Mouse (Mus musculus) stomach, embryonic 16.5 days (tissue): ENCODE measurements around the gene Dusp22. TPM values are rescaled to one million over a fixed set of nuclear protein-coding genes. Genes with fewer than 3 reads are reported as not detected.

Source experiments
- ATAC-seq: fragments of 200-750 bp; cut with Nextera tagmentation; 2 replicates; pipeline ENCODE4 v1.8.0; 2017; ENCODE audit warnings: moderate number of reproducible peaks, moderate TSS enrichment; ENCODE audit not compliant: insufficient read depth, low FRiP score
- H3K27ac ChIP-seq: fragments of 300-500 bp; sonication (generic); 2 replicates; pipeline ENCODE4 v1.5.1; 2014; ENCODE audit warnings: low read length
- H3K27me3 ChIP-seq: fragments of 300-500 bp; sonication (generic); 2 replicates; pipeline ENCODE4 v1.6.1; 2014; ENCODE audit warnings: low read length, control low read depth, mixed read lengths; ENCODE audit not compliant: control insufficient read depth, insufficient read depth
- H3K36me3 ChIP-seq: fragments of 300-500 bp; sonication (generic); 2 replicates; pipeline ENCODE4 v1.6.1; 2014; ENCODE audit warnings: low read length; ENCODE audit not compliant: control insufficient read depth, insufficient read depth
- H3K4me1 ChIP-seq: fragments of 300-500 bp; sonication (generic); 2 replicates; pipeline ENCODE4 v1.6.1; 2014; ENCODE audit warnings: low read length, control low read depth, mixed read lengths; ENCODE audit not compliant: control insufficient read depth, insufficient read depth
- H3K4me2 ChIP-seq: fragments of 300-500 bp; sonication (generic); 2 replicates; pipeline ENCODE4 v1.6.1; 2014; ENCODE audit warnings: low read depth, low read length, mixed read lengths
- H3K4me3 ChIP-seq: fragments of 300-500 bp; sonication (generic); replicated peaks from 2 replicates; pipeline ENCODE4 v1.5.1; 2014; ENCODE audit warnings: mild to moderate bottlenecking, low read length
- H3K9ac ChIP-seq: fragments of 300-500 bp; sonication (generic); 2 replicates; pipeline ENCODE4 v1.6.1; 2014; ENCODE audit warnings: low read length
- H3K9me3 ChIP-seq: fragments of 300-500 bp; sonication (generic); replicated peaks from 2 replicates; pipeline ENCODE4 v1.6.1; 2016; ENCODE audit warnings: low read length, control low read depth; ENCODE audit not compliant: control insufficient read depth
- WGBS: fragments of 180-500 bp; shearing (Covaris S2); extraction: QIAGEN DNeasy Blood & Tissue Kit; methylation state at CpG from one replicate; pipeline ENCODE4 v1.1.7; 2014; 5-methylcytosine and 5-hydroxymethylcytosine counted together
- polyA plus RNA-seq: library from polyadenylated mRNA; unstranded; fragments of >200 nt; fragmentation: Nextera tagmentation; extraction: Ambion mirVana; gene quantifications from 2 replicates; pipeline ENCODE4 v1.2.1, GENCODE M21; 2015

Gene Dusp22
- polyA plus RNA-seq, 1 experiment from 2014 or later, result 31.4 TPM

GRCm38 (mm10) chr13:30755577-30755976 lies 95.8 kb downstream of the Dusp22 start:
- H3K4me3 ChIP-seq, result no peak overlapping the region
- no peak overlapping the region for H3K9ac ChIP-seq
- no peak overlapping the region for H3K4me2 ChIP-seq
- no peak overlapping the region for H3K27ac ChIP-seq
- H3K9me3 ChIP-seq, result no peaks in the 10 kb centered on the region
- ATAC-seq, result no peak
- no peaks in the 10 kb centered on the region for H3K4me1 ChIP-seq
- peaks cover 13% of the 10 kb centered on the region for H3K27me3 ChIP-seq
- WGBS, result 69% methylated on average over 3 of the region's 3 CpGs
- H3K36me3 ChIP-seq, result no peaks in the 10 kb centered on the region

DNA sequence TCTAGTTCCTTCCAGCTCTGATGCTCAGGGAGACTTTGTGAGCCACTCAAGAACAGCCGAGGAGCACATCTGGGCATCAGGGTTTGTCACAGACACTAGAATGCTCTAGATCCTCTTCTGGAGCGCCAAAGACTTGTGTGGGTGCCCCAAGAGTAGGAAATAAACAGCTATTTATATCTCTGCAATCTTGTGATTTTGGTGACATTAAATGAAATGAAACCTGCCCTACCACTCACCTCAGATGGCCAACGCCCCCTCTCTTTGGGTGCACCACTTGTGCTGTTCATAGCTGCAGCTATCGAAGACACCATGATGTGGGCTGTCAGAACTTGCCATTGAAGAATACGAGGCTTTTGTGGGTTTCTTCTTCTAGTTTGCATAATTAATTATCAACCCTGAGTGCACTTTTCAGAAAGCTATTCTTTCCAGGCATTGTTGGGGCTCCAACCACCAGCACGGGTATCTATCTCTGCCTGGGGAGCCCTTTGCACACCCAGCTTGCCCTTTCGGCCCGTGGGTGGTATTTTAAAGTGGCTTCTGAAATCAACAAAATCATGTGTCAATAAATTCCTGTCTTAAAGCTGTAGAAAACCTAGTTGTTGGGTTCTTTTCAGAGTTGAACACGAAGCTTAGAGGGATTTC lies 96.3 kb downstream of the Dusp22 start:
- no peak for ATAC-seq
- 70% methylated on average over 9 of the region's 9 CpGs for WGBS
- H3K9ac ChIP-seq, result no peak overlapping the region

DNA sequence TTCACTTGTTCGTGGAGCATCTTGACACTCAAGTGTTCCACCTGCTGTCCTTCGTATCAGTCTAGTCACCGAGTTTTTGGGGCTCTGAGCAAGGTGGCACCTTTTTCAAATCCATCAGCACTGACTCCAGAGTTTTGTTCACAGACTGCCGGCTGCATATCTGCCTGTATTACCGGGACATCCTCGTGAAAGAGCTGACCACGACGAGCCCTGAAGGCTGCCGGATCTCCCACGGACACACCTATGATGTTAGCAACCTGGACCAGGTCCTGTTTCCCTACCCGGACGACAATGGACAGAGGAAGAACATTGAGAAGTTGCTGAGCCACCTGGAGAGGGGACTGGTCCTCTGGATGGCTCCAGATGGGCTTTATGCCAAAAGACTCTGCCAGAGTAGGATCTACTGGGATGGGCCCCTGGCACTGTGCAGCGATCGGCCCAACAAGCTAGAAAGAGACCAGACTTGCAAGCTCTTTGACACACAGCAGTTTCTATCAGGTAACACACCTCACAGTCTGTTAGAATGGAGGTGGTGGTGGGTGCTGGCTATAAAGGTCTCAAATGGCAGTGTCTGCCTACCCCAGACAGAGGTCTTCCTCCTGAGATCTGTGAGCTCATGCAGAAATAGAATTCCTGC lies 97.6 kb downstream of the Dusp22 start:
- no peak for ATAC-seq
- Histone ChIP-seq H3K4me2 (no peak overlapping the region), H3K4me3 (no peak overlapping the region), H3K27me3 (no peaks in the 10 kb centered on the region), H3K9me3 (no peaks in the 10 kb centered on the region), H3K36me3 (no peaks in the 10 kb centered on the region), H3K9ac (no peak overlapping the region), H3K4me1 (no peaks in the 10 kb centered on the region), H3K27ac (no peak overlapping the region)
- 81% methylated on average over 14 of the region's 14 CpGs for WGBS

More for the DNA sequence above, 96.3 kb downstream of the Dusp22 start:
- H3K4me1 ChIP-seq, result no peaks in the 10 kb centered on the region
- no peak overlapping the region for H3K4me3 ChIP-seq
- H3K27ac ChIP-seq, result no peak overlapping the region
- peaks cover 8% of the 10 kb centered on the region for H3K27me3 ChIP-seq
- H3K36me3 ChIP-seq, result no peaks in the 10 kb centered on the region
- H3K9me3 ChIP-seq, result no peaks in the 10 kb centered on the region
- H3K4me2 ChIP-seq, result no peak overlapping the region

DNA sequence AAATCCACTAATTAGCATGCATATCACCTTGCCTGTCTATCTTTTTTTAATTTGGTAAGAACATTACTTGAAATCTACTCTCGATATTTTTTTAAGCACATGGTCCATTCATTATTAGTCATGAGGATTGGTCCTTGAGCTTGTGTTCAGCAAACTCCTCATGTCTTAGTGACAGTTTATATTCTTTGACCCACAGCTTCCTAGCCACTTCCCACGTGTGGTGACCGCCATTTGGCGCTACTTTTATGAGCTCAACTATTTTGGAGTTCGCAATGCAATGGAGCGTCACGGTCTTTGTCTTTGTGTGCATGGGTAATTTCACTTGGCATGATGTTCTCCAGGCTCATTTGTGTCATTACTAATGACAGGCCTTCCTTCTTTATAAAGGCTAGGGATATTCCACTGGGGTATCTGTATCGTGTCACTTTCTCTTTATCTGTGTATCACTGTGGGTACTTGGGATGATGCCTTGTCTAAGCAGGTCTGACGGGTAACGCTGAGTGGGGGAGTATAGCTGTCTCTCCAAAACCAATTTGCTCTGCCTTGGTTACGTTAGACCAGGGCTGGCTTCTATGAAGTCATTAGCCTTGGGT lies 99.1 kb downstream of the Dusp22 start:
- Histone ChIP-seq H3K9me3 (no peaks in the 10 kb centered on the region), H3K4me1 (no peaks in the 10 kb centered on the region), H3K4me3 (no peak overlapping the region), H3K27ac (no peak overlapping the region), H3K4me2 (no peak overlapping the region), H3K9ac (no peak overlapping the region), H3K27me3 (no peaks in the 10 kb centered on the region), H3K36me3 (no peaks in the 10 kb centered on the region)
- ATAC-seq, result no peak
- WGBS, result 71% methylated on average over 11 of the region's 11 CpGs

DNA sequence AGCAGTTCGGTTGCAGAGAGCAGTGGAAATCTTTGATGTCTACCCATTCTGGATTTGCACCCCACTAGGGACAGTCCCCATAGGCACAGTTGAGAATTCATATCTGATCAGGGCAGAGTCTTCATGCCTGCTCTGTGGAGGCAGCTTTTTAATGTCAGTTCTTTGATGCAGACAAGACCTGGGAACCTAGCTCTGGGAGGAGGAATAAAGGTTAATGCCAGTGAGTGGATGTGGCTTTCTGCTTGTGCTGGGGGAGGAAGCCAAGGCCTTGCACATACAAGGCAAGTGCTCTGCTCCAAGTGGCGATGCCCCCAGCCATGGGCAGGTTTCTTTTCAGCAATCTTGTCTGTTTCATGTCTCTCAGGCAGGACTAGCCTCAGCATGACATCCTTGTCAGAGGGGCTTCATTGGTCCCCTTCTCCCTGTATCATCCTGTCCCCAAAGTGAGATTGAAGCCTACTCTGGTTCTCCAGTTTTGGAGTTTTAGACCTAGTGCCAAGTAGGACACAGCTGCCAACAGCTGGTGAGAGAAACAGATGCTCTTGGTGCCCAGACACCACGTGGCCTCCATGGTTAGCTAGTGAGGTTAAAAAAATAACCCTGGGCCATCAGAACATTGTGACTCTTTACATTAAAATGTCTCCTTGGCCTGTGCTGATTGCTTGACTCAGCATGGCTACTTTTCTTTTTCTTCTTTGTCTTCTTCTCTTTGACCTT lies 100.7 kb downstream of the Dusp22 start:
- Histone ChIP-seq H3K9ac (no peak overlapping the region), H3K36me3 (no peaks in the 10 kb centered on the region), H3K27ac (no peak overlapping the region), H3K9me3 (no peaks in the 10 kb centered on the region), H3K4me1 (no peaks in the 10 kb centered on the region), H3K4me3 (no peak overlapping the region), H3K27me3 (no peaks in the 10 kb centered on the region), H3K4me2 (no peak overlapping the region)
- 74% methylated on average over 3 of the region's 3 CpGs for WGBS
- no peak for ATAC-seq

Other genes starting within 250 kb of the Dusp22 start
- gene Uqcrfs1, start 114.6 kb upstream of the Dusp22 start, polyA plus RNA-seq, result 247 and 268 TPM in 2 replicates
- 0.06 and 0.12 TPM in 2 replicates for gene Irf4, start 89.2 kb downstream of the Dusp22 start, polyA plus RNA-seq